In the genomic region with DNA sequence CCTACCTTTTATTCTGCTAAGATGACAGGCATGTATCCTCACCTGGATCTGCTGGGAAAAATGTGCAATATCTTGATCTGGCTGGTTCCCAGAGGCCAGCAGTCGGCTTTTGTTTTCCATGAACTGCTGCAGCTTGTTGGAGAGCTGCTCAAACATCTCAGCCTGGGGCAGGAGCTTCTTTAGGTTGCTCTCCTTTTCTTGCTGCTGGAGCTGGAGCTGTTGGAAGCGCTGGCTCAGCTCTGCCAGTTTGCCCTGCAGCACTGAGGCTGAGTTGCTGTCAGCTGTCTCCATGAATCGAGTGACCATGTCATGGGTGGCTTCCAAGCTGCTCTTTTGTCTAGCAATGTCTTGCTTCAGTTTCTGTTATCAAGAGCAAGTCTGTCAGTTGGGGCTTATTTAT, we compare ENCODE assay signal across 13 mouse cellular contexts.
"Had no signal": no experiment of that assay in that cellular context is flagged by ENCODE, and none has a peak within 500 bp of the region (broad histone marks: within the 10 kb centered on the region; RNA-seq: fewer than 3 reads in every experiment).

No protein-coding gene starts in this region.

- H3K27ac ChIP-seq: midbrain, embryonic 10.5 days; midbrain, embryonic 12.5 days; neural tube, embryonic 12.5 days; stomach, embryonic 15.5 days; stomach, postnatal 0 days had no signal

- H3K4me3 ChIP-seq: midbrain, embryonic 10.5 days; midbrain, embryonic 12.5 days; neural tube, embryonic 12.5 days; stomach, embryonic 15.5 days had no signal

- H3K4me2 ChIP-seq: lung, embryonic 14.5 days; midbrain, embryonic 12.5 days; neural tube, embryonic 12.5 days; stomach, embryonic 15.5 days had no signal

- H3K27me3 ChIP-seq: midbrain, embryonic 12.5 days; neural tube, embryonic 12.5 days; stomach, embryonic 15.5 days had no signal

- H3K4me1 ChIP-seq: midbrain, embryonic 10.5 days; midbrain, embryonic 12.5 days; neural tube, embryonic 12.5 days; stomach, embryonic 15.5 days had no signal

- H3K9me3 ChIP-seq: midbrain, embryonic 10.5 days; midbrain, embryonic 12.5 days; neural tube, embryonic 12.5 days; stomach, embryonic 15.5 days had no signal

- DNase-seq: lung, adult 18-20 months; lung, embryonic 14.5 days; lung, postnatal 10 days; lung, postnatal 4 days; midbrain, embryonic 14.5 days; right cerebral cortex, postnatal 14 days; thymus, adult 2 months; thymus, postnatal 36 days had no signal

- H3K9ac ChIP-seq: lung, embryonic 14.5 days; midbrain, embryonic 12.5 days; neural tube, embryonic 12.5 days; stomach, embryonic 15.5 days had no signal
